Mouse (Mus musculus): ENCODE data around the gene Foxn1.

GRCm38 (mm10) chr11:78425572-78425971 is 39.2 kb upstream of the Foxn1 start:
- TF ChIP-seq GATA1 (IDR thresholded peaks at IDR 0.05; ENCODE audit: borderline replicate concordance, low read length): no peak
- no peak for TF ChIP-seq FLI1 (IDR thresholded peaks at IDR 0.05; ENCODE audit: low read length)
